Mouse (Mus musculus): Measurements from ENCODE around the gene Hs6st3. TPM values are rescaled to one million over a fixed set of nuclear protein-coding genes. Genes with fewer than 3 reads are reported as not detected.
A peak's percentile ranks its signal among the peaks of the same experiment; 100 is the strongest.

Gene Hs6st3
- polyA plus RNA-seq, 1 experiment from 2014 or later = not detected

DNA sequence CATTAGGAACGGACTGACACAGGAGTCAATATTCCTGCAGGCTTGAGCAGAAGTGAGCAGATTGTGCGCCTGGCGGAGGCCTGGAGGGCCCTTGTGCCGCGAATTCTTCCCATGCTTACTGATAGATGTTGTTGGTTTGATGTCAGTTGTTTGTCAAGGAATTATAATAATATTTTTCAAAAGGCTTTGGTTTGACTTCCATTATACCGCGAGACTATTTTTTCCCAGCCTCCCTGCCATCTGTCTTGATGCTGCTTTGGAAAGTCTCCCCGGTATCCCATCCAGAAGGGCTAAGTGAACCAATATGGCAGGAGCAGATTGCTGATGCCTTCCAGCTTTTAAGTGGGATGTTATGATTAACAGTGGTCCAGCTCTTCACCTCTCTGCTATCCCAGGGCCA is 651.3 kb downstream of the Hs6st3 start:
- ATAC-seq (replicated peaks; ENCODE audit: extremely low read depth, insufficient read depth, low FRiP score) = no peak
- no peak overlapping the region for H3K9ac ChIP-seq (ENCODE audit: low read length)
- WGBS = 92% methylated on average over 8 of the region's 8 CpGs
- no peak overlapping the region for H3K27ac ChIP-seq (ENCODE audit: low read length)
- H3K4me1 ChIP-seq (ENCODE audit: control insufficient read depth, insufficient read depth, low read length) = no peaks in the 10 kb centered on the region
- H3K36me3 ChIP-seq (ENCODE audit: control insufficient read depth, insufficient read depth) = no peaks in the 10 kb centered on the region
- H3K4me3 ChIP-seq (ENCODE audit: low read length) = no peak overlapping the region
- no peaks in the 10 kb centered on the region for H3K9me3 ChIP-seq (replicated peaks; ENCODE audit: control insufficient read depth, low read length)
- no peaks in the 10 kb centered on the region for H3K27me3 ChIP-seq (ENCODE audit: control insufficient read depth, insufficient read depth, low read length)
- no peak overlapping the region for H3K4me2 ChIP-seq (ENCODE audit: low read depth, low read length)

DNA sequence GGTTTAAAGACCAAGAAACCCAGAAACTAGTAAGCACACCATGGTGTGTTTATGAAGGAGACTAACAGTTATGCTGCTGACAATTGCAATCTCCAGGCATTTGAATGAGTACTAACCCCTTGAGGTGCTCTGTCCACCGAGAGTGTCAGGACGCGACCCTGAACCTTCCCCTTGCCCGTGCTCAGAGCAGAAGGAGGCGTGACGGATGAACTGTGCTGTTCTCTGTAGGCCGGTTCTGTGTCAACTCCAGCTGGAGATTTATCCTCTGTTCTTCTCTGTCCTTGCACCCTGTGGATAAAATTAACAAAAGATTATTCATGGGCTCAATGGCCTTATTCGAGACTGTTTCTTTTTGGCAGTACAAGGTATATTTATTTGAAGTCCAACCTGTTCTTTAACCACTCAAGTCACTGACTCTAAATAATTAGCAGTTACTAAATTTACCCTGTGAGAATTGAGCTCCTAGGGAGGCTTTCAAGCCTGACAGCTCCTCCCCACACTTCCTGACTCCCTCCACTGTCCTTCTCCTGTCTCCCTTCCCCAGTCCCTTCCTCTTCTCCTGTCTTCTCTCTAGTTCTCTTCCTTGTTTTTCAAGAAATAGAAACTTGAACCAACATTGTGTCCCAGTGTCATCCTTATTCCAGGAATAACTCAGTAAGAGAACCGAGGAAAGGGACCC is 659.2 kb downstream of the Hs6st3 start:
- no peak overlapping the region for H3K27ac ChIP-seq (ENCODE audit: low read length)
- H3K4me2 ChIP-seq (ENCODE audit: low read depth, low read length) = no peak overlapping the region
- no peaks in the 10 kb centered on the region for H3K4me1 ChIP-seq (ENCODE audit: control insufficient read depth, insufficient read depth, low read length)
- 37% methylated on average over 9 of the region's 9 CpGs for WGBS
- no peaks in the 10 kb centered on the region for H3K9me3 ChIP-seq (replicated peaks; ENCODE audit: control insufficient read depth, low read length)
- H3K9ac ChIP-seq (ENCODE audit: low read length) = no peak overlapping the region
- H3K36me3 ChIP-seq (ENCODE audit: control insufficient read depth, insufficient read depth) = no peaks in the 10 kb centered on the region
- no peak for ATAC-seq (replicated peaks; ENCODE audit: extremely low read depth, insufficient read depth, low FRiP score)
- H3K27me3 ChIP-seq (ENCODE audit: control insufficient read depth, insufficient read depth, low read length) = no peaks in the 10 kb centered on the region
- no peak overlapping the region for H3K4me3 ChIP-seq (ENCODE audit: low read length)

DNA sequence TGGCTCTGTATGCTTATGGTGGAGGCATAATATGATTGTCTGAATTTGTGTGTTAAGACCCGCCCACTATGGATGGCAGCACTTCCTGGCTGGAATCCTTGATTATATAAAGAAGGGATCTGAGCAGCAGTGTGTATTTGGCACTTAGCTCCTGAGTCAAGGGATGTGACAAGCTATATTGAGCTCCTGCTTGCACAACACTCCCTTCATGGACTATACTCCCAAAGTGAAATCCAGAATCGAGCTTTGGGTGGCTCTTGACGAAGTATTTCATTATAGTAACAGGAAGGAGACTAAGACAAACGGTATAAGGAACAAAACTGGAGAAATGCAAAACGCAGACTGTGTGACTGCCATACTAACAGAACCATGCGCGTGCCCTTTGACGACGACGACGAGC is 660.4 kb downstream of the Hs6st3 start:
- Histone ChIP-seq H3K36me3 (ENCODE audit: control insufficient read depth, insufficient read depth) (no peaks in the 10 kb centered on the region), H3K27ac (ENCODE audit: low read length) (no peak overlapping the region), H3K4me3 (ENCODE audit: low read length) (no peak overlapping the region), H3K9ac (ENCODE audit: low read length) (no peak overlapping the region), H3K4me1 (ENCODE audit: control insufficient read depth, insufficient read depth, low read length) (no peaks in the 10 kb centered on the region), H3K9me3 (replicated peaks; ENCODE audit: control insufficient read depth, low read length) (no peaks in the 10 kb centered on the region), H3K4me2 (ENCODE audit: low read depth, low read length) (no peak overlapping the region), H3K27me3 (ENCODE audit: control insufficient read depth, insufficient read depth, low read length) (no peaks in the 10 kb centered on the region)
- 87% methylated on average over 11 of the region's 11 CpGs for WGBS
- no peak for ATAC-seq (replicated peaks; ENCODE audit: extremely low read depth, insufficient read depth, low FRiP score)

DNA sequence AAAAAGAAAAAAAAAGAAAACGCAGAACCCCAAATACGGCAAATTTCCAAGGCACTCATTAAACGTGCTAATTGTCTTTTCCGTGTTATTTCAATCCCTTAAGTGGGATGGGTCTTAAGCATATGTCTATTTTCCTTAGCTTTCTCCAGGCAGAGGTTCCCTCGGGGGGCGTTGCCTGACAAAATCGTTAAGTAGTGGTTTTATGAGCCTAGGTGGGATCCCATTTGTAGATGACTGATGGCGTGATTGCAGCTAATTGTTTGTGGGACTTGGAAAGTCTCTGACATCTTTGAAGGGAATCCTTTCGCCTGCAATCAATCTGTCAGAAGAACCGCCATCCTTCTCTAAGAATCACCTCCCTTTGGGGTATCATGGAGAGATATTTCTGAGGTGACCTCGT is 662.7 kb downstream of the Hs6st3 start:
- H3K27me3 ChIP-seq (ENCODE audit: control insufficient read depth, insufficient read depth, low read length) = no peaks in the 10 kb centered on the region
- ATAC-seq (replicated peaks; ENCODE audit: extremely low read depth, insufficient read depth, low FRiP score) = no peak
- no peak overlapping the region for H3K4me2 ChIP-seq (ENCODE audit: low read depth, low read length)
- H3K4me1 ChIP-seq (ENCODE audit: control insufficient read depth, insufficient read depth, low read length) = no peaks in the 10 kb centered on the region
- no peak overlapping the region for H3K27ac ChIP-seq (ENCODE audit: low read length)
- H3K9me3 ChIP-seq (replicated peaks; ENCODE audit: control insufficient read depth, low read length) = no peaks in the 10 kb centered on the region
- whole genome bisulfite sequencing = 78% methylated on average over 11 of the region's 11 CpGs
- no peak overlapping the region for H3K9ac ChIP-seq (ENCODE audit: low read length)
- no peak overlapping the region for H3K4me3 ChIP-seq (ENCODE audit: low read length)
- no peaks in the 10 kb centered on the region for H3K36me3 ChIP-seq (ENCODE audit: control insufficient read depth, insufficient read depth)

DNA sequence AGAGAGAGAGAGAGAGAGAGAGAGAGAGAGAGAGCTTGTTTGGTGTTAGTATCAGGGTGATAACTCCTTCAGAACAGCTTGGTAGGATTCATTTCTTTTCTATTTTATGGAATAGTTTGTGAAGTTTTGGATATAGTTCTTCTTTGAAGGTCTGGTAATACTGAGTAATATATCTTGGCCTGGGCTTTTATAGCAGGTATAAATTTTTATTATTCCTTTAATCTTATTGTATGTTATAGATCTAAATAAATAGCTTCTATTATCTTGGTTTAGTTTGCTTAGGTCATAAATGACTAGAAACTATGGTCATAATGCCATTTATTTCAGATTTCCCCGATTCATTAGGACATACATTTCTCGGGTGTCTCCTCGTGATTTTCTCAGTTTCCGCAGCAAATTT is 675.8 kb downstream of the Hs6st3 start:
- no peaks in the 10 kb centered on the region for H3K27me3 ChIP-seq (ENCODE audit: control insufficient read depth, insufficient read depth, low read length)
- no peaks in the 10 kb centered on the region for H3K4me1 ChIP-seq (ENCODE audit: control insufficient read depth, insufficient read depth, low read length)
- ATAC-seq (replicated peaks; ENCODE audit: extremely low read depth, insufficient read depth, low FRiP score) = no peak
- H3K4me3 ChIP-seq (ENCODE audit: low read length) = no peak overlapping the region
- no peak overlapping the region for H3K4me2 ChIP-seq (ENCODE audit: low read depth, low read length)
- no peaks in the 10 kb centered on the region for H3K36me3 ChIP-seq (ENCODE audit: control insufficient read depth, insufficient read depth)
- H3K9ac ChIP-seq (ENCODE audit: low read length) = no peak overlapping the region
- H3K9me3 ChIP-seq (replicated peaks; ENCODE audit: control insufficient read depth, low read length) = no peaks in the 10 kb centered on the region
- H3K27ac ChIP-seq (ENCODE audit: low read length) = no peak overlapping the region
- WGBS = 91% methylated on average over 4 of the region's 4 CpGs

DNA sequence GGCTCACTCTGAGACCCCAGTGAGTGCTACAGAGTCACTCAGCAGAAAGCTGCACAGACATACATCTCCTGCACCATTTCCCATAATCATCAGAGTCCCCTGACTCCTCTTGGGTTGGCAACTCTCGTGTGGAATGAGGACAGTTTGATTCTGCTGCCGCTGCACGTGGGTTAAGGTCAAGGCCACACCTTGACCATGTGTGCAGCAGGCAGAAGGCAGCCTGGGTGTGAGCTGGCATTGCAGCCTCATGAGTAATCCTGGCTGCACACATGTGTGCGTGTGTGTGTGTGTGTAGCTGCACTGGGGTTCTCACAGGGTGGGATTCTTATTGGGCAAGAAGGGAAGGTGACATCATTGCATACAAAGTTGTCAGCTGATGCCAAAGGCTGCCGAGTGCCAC is 677.5 kb downstream of the Hs6st3 start:
- H3K27ac ChIP-seq (ENCODE audit: low read length) = no peak overlapping the region
- 55% methylated on average over 5 of the region's 5 CpGs for WGBS
- no peaks in the 10 kb centered on the region for H3K4me1 ChIP-seq (ENCODE audit: control insufficient read depth, insufficient read depth, low read length)
- no peak overlapping the region for H3K4me3 ChIP-seq (ENCODE audit: low read length)
- ATAC-seq (replicated peaks; ENCODE audit: extremely low read depth, insufficient read depth, low FRiP score) = no peak
- H3K27me3 ChIP-seq (ENCODE audit: control insufficient read depth, insufficient read depth, low read length) = no peaks in the 10 kb centered on the region
- no peak overlapping the region for H3K9ac ChIP-seq (ENCODE audit: low read length)
- no peaks in the 10 kb centered on the region for H3K36me3 ChIP-seq (ENCODE audit: control insufficient read depth, insufficient read depth)
- no peak overlapping the region for H3K4me2 ChIP-seq (ENCODE audit: low read depth, low read length)
- no peaks in the 10 kb centered on the region for H3K9me3 ChIP-seq (replicated peaks; ENCODE audit: control insufficient read depth, low read length)

DNA sequence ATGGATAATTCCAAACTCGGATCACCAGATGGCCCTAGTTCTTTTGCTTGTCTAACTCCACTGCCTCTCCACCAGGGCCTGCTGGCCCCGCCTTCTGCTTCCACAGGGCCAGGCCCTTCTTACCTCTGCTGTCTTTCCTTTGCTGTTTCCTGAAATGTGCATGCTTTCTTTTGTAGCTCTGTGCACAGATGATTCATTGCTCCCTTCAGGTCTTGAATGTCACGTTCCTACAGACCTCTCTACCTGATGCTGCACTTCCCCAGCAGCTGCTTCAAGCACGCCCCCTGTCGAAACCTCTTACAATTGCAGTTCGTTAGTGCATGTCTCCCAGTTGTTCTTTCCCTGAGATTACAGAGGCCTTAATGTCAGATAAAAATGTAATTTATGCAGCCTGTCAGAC is 682.4 kb downstream of the Hs6st3 start:
- Histone ChIP-seq H3K4me3 (ENCODE audit: low read length) (no peak overlapping the region), H3K4me2 (ENCODE audit: low read depth, low read length) (no peak overlapping the region), H3K27ac (ENCODE audit: low read length) (no peak overlapping the region), H3K27me3 (ENCODE audit: control insufficient read depth, insufficient read depth, low read length) (no peaks in the 10 kb centered on the region), H3K36me3 (ENCODE audit: control insufficient read depth, insufficient read depth) (no peaks in the 10 kb centered on the region), H3K9me3 (replicated peaks; ENCODE audit: control insufficient read depth, low read length) (no peaks in the 10 kb centered on the region), H3K9ac (ENCODE audit: low read length) (no peak overlapping the region), H3K4me1 (ENCODE audit: control insufficient read depth, insufficient read depth, low read length) (no peaks in the 10 kb centered on the region)
- ATAC-seq (replicated peaks; ENCODE audit: extremely low read depth, insufficient read depth, low FRiP score) = no peak
- WGBS = 52% methylated on average over 6 of the region's 6 CpGs

DNA sequence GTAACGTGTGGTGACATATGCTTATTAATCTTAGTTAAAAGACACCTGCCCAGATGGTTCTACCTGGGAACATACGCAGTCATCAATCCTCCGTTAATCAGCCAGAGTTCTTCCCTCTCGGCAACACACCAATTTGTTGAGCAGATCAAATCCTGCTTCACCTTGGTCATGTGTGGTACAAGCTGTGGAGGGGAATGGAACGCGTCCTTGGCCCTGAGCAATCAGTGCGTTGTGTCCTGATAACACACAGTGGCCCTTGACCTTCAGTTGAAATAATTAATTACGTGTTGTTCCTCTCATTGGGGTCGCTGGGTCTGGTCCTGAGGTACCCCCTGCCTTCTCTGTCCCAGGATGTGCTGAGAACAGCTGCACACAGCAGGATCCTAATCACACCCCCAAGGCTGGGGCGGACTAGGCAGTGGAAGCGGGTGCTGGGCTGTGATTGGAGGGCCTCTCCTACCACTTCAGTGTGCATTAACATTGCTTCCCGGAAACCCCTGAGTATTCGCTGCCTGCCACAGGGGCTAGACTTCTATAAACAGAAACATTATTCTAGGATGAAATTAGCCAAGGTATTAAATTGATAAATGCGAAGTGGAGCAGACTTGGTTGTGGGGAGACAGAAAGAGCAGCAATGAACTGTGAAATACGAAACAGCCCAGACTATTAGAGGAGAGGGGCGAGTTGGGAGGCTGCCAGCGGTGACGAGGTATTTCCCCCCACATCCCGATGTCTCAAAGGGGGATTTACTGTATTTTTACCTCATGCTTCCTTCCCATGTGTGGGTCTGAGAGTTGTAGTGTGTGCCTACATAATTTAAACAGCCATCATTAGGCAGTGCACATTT is 693.2 kb downstream of the Hs6st3 start:
- no peaks in the 10 kb centered on the region for H3K36me3 ChIP-seq (ENCODE audit: control insufficient read depth, insufficient read depth)
- no peak overlapping the region for H3K9ac ChIP-seq (ENCODE audit: low read length)
- peak overlapping the region; percentile 57 for H3K4me2 ChIP-seq (ENCODE audit: low read depth, low read length)
- peaks cover 4% of the 10 kb centered on the region; the same call in 1 of the 2 replicates for H3K4me1 ChIP-seq (ENCODE audit: control insufficient read depth, insufficient read depth, low read length)
- H3K4me3 ChIP-seq (ENCODE audit: low read length) = peak overlapping the region; percentile 15
- H3K27me3 ChIP-seq (ENCODE audit: control insufficient read depth, insufficient read depth, low read length) = no peaks in the 10 kb centered on the region
- H3K27ac ChIP-seq (ENCODE audit: low read length) = no peak overlapping the region
- 33% methylated on average over 19 of the region's 19 CpGs for WGBS
- ATAC-seq (replicated peaks; ENCODE audit: extremely low read depth, insufficient read depth, low FRiP score) = no peak
- H3K9me3 ChIP-seq (replicated peaks; ENCODE audit: control insufficient read depth, low read length) = no peaks in the 10 kb centered on the region

DNA sequence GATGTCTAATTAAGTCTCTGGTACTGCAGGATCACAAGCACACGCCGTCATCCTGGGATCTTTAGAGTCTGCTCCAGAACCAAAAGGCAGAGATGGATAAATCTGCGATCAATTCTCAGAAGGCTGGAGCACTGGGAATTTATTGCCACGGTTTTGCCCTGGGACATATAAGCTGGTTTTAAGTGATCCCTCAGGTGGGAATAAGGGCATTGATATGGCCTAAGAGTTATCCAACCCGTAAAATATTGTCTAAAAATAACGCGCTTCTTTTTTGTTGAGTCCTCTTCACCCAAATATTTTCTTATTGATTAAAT is 693.8 kb downstream of the Hs6st3 start:
- Histone ChIP-seq H3K27ac (ENCODE audit: low read length) (no peak overlapping the region), H3K9ac (ENCODE audit: low read length) (no peak overlapping the region), H3K27me3 (ENCODE audit: control insufficient read depth, insufficient read depth, low read length) (no peaks in the 10 kb centered on the region), H3K9me3 (replicated peaks; ENCODE audit: control insufficient read depth, low read length) (no peaks in the 10 kb centered on the region), H3K36me3 (ENCODE audit: control insufficient read depth, insufficient read depth) (no peaks in the 10 kb centered on the region), H3K4me3 (ENCODE audit: low read length) (no peak overlapping the region), H3K4me2 (ENCODE audit: low read depth, low read length) (peak overlapping the region; percentile 57), H3K4me1 (ENCODE audit: control insufficient read depth, insufficient read depth, low read length) (peaks cover 4% of the 10 kb centered on the region; the same call in 1 of the 2 replicates)
- 75% methylated on average over 7 of the region's 7 CpGs for WGBS
- ATAC-seq (replicated peaks; ENCODE audit: extremely low read depth, insufficient read depth, low FRiP score) = no peak
